ENCODE assay signal across 21 mouse cellular contexts in genomic region chr3:90378496-90378895, GRCm38 (mm10).
"Had no signal": no experiment of that assay in that cellular context is flagged by ENCODE, and none has a peak within 500 bp of the region (broad histone marks: within the 10 kb centered on the region; RNA-seq: fewer than 3 reads in every experiment).

No protein-coding gene starts in this region.

- H3K4me2 ChIP-seq: intestine, embryonic 15.5 days; lung, embryonic 15.5 days; midbrain, embryonic 11.5 days; neural tube, embryonic 12.5 days; neural tube, embryonic 15.5 days had no signal

- H3K4me3 ChIP-seq: intestine, embryonic 15.5 days; left cerebral cortex, adult 2 months; lung, embryonic 15.5 days; megakaryocyte, embryonic 14.5 days; neural tube, embryonic 12.5 days; neural tube, embryonic 15.5 days had no signal

- H3K36me3 ChIP-seq: intestine, embryonic 15.5 days; lung, embryonic 15.5 days; neural tube, embryonic 12.5 days; neural tube, embryonic 15.5 days had no signal

- H3K27me3 ChIP-seq: intestine, embryonic 15.5 days; lung, embryonic 15.5 days; neural tube, embryonic 12.5 days; neural tube, embryonic 15.5 days had no signal

- H3K4me1 ChIP-seq: neural tube, embryonic 15.5 days had no signal

- ATAC-seq: intestine, embryonic 15.5 days had no signal

- H3K9ac ChIP-seq: intestine, embryonic 15.5 days; liver, embryonic 14.5 days; lung, embryonic 15.5 days; neural tube, embryonic 12.5 days; neural tube, embryonic 15.5 days had no signal

- DNase-seq: kidney, adult 11 months; kidney, adult 9 months; kidney, postnatal 36 days; layer of hippocampus, postnatal 36 days; lung, adult 18-20 months; lung, postnatal 10 days; lung, postnatal 36 days; midbrain, embryonic 14.5 days; right cerebral cortex, adult 18-20 months; right cerebral cortex, postnatal 14 days; right cerebral cortex, postnatal 4 days; thymus, postnatal 25 days had no signal

- H3K27ac ChIP-seq: intestine, embryonic 15.5 days; left cerebral cortex, adult 2 months; liver, embryonic 14.5 days; lung, embryonic 15.5 days; neural tube, embryonic 12.5 days; neural tube, embryonic 15.5 days; stomach, postnatal 0 days had no signal

- H3K9me3 ChIP-seq: intestine, embryonic 15.5 days; lung, embryonic 15.5 days; neural tube, embryonic 12.5 days; neural tube, embryonic 15.5 days had no signal
